Mouse (Mus musculus): ENCODE data around the gene Tbc1d32.

GRCm38 (mm10) chr10:56158748-56159147 is 69.7 kb downstream of the Tbc1d32 start:
- TF ChIP-seq POLR2A (IDR thresholded peaks at IDR 0.05; ENCODE audit: borderline replicate concordance, extremely low read depth, low read depth, low read length) (no peak), CTCF (IDR thresholded peaks at IDR 0.05; ENCODE audit: insufficient read depth, low read length) (no peak)
